ENCODE assay signal across 8 mouse cellular contexts in the genomic region with DNA sequence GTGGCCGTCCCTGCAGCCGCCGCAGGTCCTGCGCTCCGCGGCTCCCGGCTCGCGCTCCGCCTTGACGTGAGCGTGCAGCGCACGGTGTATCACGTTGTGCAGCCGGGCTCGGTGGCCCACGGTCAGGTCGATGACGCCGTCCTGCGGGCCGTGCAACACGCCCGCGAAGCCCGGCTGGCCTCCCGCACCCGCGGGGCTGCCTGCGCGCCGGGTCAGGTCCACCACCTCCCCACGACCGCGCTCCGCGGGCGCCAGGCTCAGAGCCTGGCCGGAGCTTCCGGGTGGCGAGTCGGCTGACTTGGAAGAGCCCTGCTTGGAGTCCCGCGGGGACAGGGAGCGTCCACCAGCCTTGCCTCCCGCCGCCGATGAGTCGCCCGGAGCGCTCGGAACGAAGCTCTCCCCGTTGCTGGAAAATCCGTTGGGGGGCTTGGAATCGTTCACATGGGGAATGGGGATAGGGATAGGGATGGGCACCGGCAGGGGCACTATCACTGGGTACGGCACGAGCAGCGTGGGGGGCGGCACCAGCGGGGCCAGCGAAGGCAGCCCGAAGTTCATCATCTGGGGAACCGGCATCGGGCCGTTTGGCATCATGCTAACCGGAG.
DNase-seq lines count a peak whose midpoint lies in the region; ATAC-seq and TF ChIP-seq lines count a peak whose summit lies in the region.

No protein-coding gene starts in this region.

- TF ChIP-seq CTCF in intestine, postnatal 0 days (IDR thresholded peaks at IDR 0.05; ENCODE audit: low read depth), result no peak
- no peak for TF ChIP-seq CTCF in midbrain, postnatal 0 days (IDR thresholded peaks at IDR 0.05)

- WGBS in forebrain, embryonic 16.5 days, result under 1% methylated on average over 63 of the region's 69 CpGs
- WGBS in intestine, postnatal 0 days, result 1% methylated on average over 69 of the region's 69 CpGs
- 2% methylated on average over 63 of the region's 69 CpGs for WGBS in midbrain, postnatal 0 days

- peak overlapping the region; percentile 96 for H3K4me2 ChIP-seq in forebrain, embryonic 16.5 days (ENCODE audit: low read length)
- H3K4me2 ChIP-seq in intestine, postnatal 0 days (replicated peaks; ENCODE audit: low read depth), result peak overlapping the region; percentile 97
- H3K4me2 ChIP-seq in midbrain, postnatal 0 days (ENCODE audit: low read depth, low read length, poor library complexity, severe bottlenecking), result peak overlapping the region; percentile 95

- H3K9me3 ChIP-seq in forebrain, embryonic 16.5 days (ENCODE audit: control insufficient read depth, low read length), result no peaks in the 10 kb centered on the region
- H3K9me3 ChIP-seq in intestine, postnatal 0 days (ENCODE audit: control insufficient read depth), result no peaks in the 10 kb centered on the region
- H3K9me3 ChIP-seq in midbrain, postnatal 0 days (ENCODE audit: low read length), result no peaks in the 10 kb centered on the region

- H3K4me3 ChIP-seq in forebrain, embryonic 16.5 days (replicated peaks; ENCODE audit: low read length), result peak overlapping the region; percentile 51
- peak overlapping the region; percentile 60 for H3K4me3 ChIP-seq in intestine, postnatal 0 days (ENCODE audit: low read depth, low read length)
- peak overlapping the region; percentile 46 for H3K4me3 ChIP-seq in midbrain, postnatal 0 days (ENCODE audit: low read depth, low read length)

- peaks cover 5% of the 10 kb centered on the region; the same call in 1 of the 2 replicates for H3K27me3 ChIP-seq in forebrain, embryonic 16.5 days (replicated peaks; ENCODE audit: control insufficient read depth, insufficient read depth, low read length)
- peaks cover 60% of the 10 kb centered on the region for H3K27me3 ChIP-seq in intestine, postnatal 0 days (replicated peaks; ENCODE audit: control insufficient read depth, insufficient read depth, low read length)
- H3K27me3 ChIP-seq in midbrain, postnatal 0 days (ENCODE audit: insufficient read depth, low read length), result no peaks in the 10 kb centered on the region

- peak overlapping the region; percentile 69 for H3K9ac ChIP-seq in forebrain, embryonic 16.5 days (replicated peaks; ENCODE audit: low read depth, low read length)
- peak overlapping the region; percentile 50; the same call in 1 of the 2 replicates for H3K9ac ChIP-seq in intestine, postnatal 0 days (ENCODE audit: low read depth, low read length)
- H3K9ac ChIP-seq in midbrain, postnatal 0 days (replicated peaks; ENCODE audit: low read length, poor library complexity, severe bottlenecking), result peak overlapping the region; percentile 66

- peak; percentile 55 to 84 for DNase-seq in adrenal gland, adult (ENCODE audit: inconsistent age in 2 of 2, low spot score in 1 of 2)
- DNase-seq in adrenal gland, adult 8-10 months, result no peak
- DNase-seq in right cerebral cortex, postnatal 25 days, result peak; percentile 53
- no peak for DNase-seq in right cerebral cortex, postnatal 10 days (ENCODE audit: low spot score in 2 of 2)
- DNase-seq in midbrain, postnatal 0 days (ENCODE audit: low spot score), result no peak
- no peak for DNase-seq in spleen, postnatal 10 days (ENCODE audit: low spot score in 2 of 2)

- no peaks in the 10 kb centered on the region for H3K36me3 ChIP-seq in forebrain, embryonic 16.5 days (ENCODE audit: control insufficient read depth, insufficient read depth)
- no peaks in the 10 kb centered on the region for H3K36me3 ChIP-seq in intestine, postnatal 0 days (ENCODE audit: control insufficient read depth, insufficient read depth)
- H3K36me3 ChIP-seq in midbrain, postnatal 0 days (ENCODE audit: insufficient read depth, low read length), result no peaks in the 10 kb centered on the region

- peak; percentile 16; the same call in 1 of the 2 replicates for ATAC-seq in forebrain, embryonic 16.5 days
- no peak for ATAC-seq in intestine, postnatal 0 days
- peak; percentile 71 for ATAC-seq in midbrain, postnatal 0 days (ENCODE audit: low FRiP score)

- H3K4me1 ChIP-seq in forebrain, embryonic 16.5 days (replicated peaks; ENCODE audit: control insufficient read depth, insufficient read depth, low read length), result peaks cover 36% of the 10 kb centered on the region
- H3K4me1 ChIP-seq in intestine, postnatal 0 days (replicated peaks; ENCODE audit: control insufficient read depth, insufficient read depth, low read length), result no peaks in the 10 kb centered on the region; the same call in 1 of the 2 replicates
- H3K4me1 ChIP-seq in midbrain, postnatal 0 days (ENCODE audit: insufficient read depth, low read length), result peaks cover 12% of the 10 kb centered on the region

- H3K27ac ChIP-seq in forebrain, embryonic 16.5 days (ENCODE audit: low read length), result no peak overlapping the region
- no peak overlapping the region for H3K27ac ChIP-seq in intestine, postnatal 0 days (ENCODE audit: low read depth, low read length)
- H3K27ac ChIP-seq in midbrain, postnatal 0 days (ENCODE audit: low read depth, low read length), result peak overlapping the region; percentile 26

Comparison
In these comparisons a context has a peak if more than half of its experiments do, and no peak if none do; other contexts are left out.
1. DNase-seq: peak in adrenal gland, adult (2 of 2) and right cerebral cortex, postnatal 25 days (single experiment); none in adrenal gland, adult 8-10 months (single experiment), right cerebral cortex, postnatal 10 days (0 of 2), midbrain, postnatal 0 days (single experiment) and spleen, postnatal 10 days (0 of 2).
2. Peak in every context shown above with its lines, with median percentiles within 50 percentile points of each other: H3K4me2 ChIP-seq, H3K4me3 ChIP-seq and H3K9ac ChIP-seq.